Mouse (Mus musculus): ENCODE results near the gene Vmn1r239-ps. TPM values are rescaled to one million over a fixed set of nuclear protein-coding genes. Genes with fewer than 3 reads are reported as not detected.

The Vmn1r239-ps gene
- polyA plus RNA-seq (2015; fragmentation: Nextera tagmentation; extraction: Ambion mirVana) = not detected in 2 replicates

DNA sequence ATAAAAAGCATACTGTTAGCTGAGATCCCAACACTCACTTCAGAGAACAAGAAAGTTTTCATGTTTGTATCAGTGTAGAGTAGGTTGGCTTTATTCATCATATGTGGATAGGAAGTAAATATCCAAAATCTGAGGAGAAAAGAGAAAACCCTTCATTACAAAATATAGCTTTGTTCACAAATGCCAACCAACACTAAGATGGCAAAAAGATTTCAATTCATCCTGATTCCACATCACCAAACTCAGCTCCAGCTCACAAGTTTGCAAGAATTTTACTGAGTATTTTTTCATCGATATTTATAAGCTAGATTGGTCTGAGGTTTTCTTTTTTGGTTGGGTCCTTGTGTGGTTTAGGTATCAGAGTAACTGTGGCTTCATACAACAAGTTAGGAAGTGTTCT lies at the start of gene Vmn1r239-ps:
Gene Vmn1r239-ps (minus strand): TSS at position 101 of the 400 bp plus-strand sequence.

DNA sequence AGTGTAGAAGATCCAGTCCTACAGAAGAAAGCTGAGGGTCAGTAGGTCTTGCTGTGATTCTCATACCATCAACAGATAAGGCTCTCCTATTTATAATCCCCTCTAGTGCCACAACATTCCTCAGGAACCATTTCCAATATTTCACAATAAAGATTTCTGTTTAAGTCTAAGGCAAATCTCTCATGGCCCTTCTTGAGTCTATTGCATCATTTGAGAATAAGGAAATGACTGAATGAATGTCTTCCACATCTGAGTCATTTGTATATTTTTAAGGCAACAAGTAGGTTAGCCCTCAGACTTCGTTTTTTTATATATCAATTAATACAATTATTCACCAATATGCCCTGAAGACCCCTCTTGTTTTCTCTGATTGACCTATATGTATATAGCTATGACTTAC lies 24.4 kb downstream of the Vmn1r239-ps start, which contains the start of gene Il13ra2:
Gene Il13ra2 (minus strand): TSS at position 64 of the 400 bp plus-strand sequence.

Other genes starting within 250 kb of the Vmn1r239-ps start
- 0.06 TPM in 1 of 2 replicates, not detected in the other for gene Il13ra2, start 24.5 kb downstream of the Vmn1r239-ps start, polyA plus RNA-seq (2015; fragmentation: Nextera tagmentation; extraction: Ambion mirVana)
- gene Lrch2, start 100.4 kb upstream of the Vmn1r239-ps start, polyA plus RNA-seq (2015; fragmentation: Nextera tagmentation; extraction: Ambion mirVana) = 1.5 and 1.6 TPM in 2 replicates

Measured in skeletal muscle tissue, postnatal 0 days (tissue).